Mouse (Mus musculus) natural killer cell, adult 2 months (primary cell): ENCODE results near the gene Htra2.

Experiments
- DNase-seq, 2 experiments: peaks; one replicate each; pipeline ENCODE4 v3.0.0; 2022; ENCODE audit warnings: low spot score in 2 of 2

Htra2 gene

GRCm38 (mm10) chr6:83070311-83071219 is 15.5 kb upstream of the Htra2 start:
- DNase-seq = peak in 1 of 2 experiments; percentile 44

- DNase-seq = no peak
Measured at GRCm38 (mm10) chr6:83070247-83070310, 15.0 kb upstream of the Htra2 start, which contains the start of gene Tlx2. TSS of gene Tlx2 (minus strand) at chr6:83070293.

- no peak for DNase-seq
Measured at GRCm38 (mm10) chr6:83069488-83070246, 14.6 kb upstream of the Htra2 start.

GRCm38 (mm10) chr6:83068706-83069487 is 13.8 kb upstream of the Htra2 start:
- no peak for DNase-seq

GRCm38 (mm10) chr6:83068221-83068620 is 13.1 kb upstream of the Htra2 start:
- no peak for DNase-seq

GRCm38 (mm10) chr6:83066441-83066840 is 11.4 kb upstream of the Htra2 start:
- no peak for DNase-seq

GRCm38 (mm10) chr6:83065995-83066394 is 10.9 kb upstream of the Htra2 start:
- peak in 1 of 2 experiments; percentile 26 for DNase-seq

GRCm38 (mm10) chr6:83058725-83059124 is 3.7 kb upstream of the Htra2 start:
- DNase-seq = no peak

- DNase-seq = no peak
Measured at GRCm38 (mm10) chr6:83057790-83058189, 2.7 kb upstream of the Htra2 start, which contains the start of gene Dqx1. TSS of gene Dqx1 (plus strand) at chr6:83057844.

GRCm38 (mm10) chr6:83054074-83054851 is 810 bp downstream of the Htra2 start, which contains the start of gene Aup1:
TSS of gene Aup1 (plus strand) at chr6:83054521.
- peak; percentile 93 to 96 for DNase-seq

GRCm38 (mm10) chr6:83053136-83053960 is 1.7 kb downstream of the Htra2 start:
- peak in 1 of 2 experiments; percentile 28 for DNase-seq

- no peak for DNase-seq
Measured at GRCm38 (mm10) chr6:83049367-83049766, 5.7 kb downstream of the Htra2 start.

GRCm38 (mm10) chr6:83044742-83045141 is 10.3 kb downstream of the Htra2 start:
- peak in 1 of 2 experiments; percentile 51 for DNase-seq

GRCm38 (mm10) chr6:83043993-83044392 is 11.1 kb downstream of the Htra2 start:
- DNase-seq = no peak

GRCm38 (mm10) chr6:83043561-83043960 is 11.5 kb downstream of the Htra2 start:
- no peak for DNase-seq

- DNase-seq = no peak
Measured at GRCm38 (mm10) chr6:83040601-83041000, 14.5 kb downstream of the Htra2 start.

- peak; percentile 94 to 95 for DNase-seq
Measured at GRCm38 (mm10) chr6:83038496-83039012, 16.5 kb downstream of the Htra2 start.

GRCm38 (mm10) chr6:83037188-83037587 is 17.9 kb downstream of the Htra2 start:
- no peak for DNase-seq

- DNase-seq = no peak
Measured at GRCm38 (mm10) chr6:83034463-83035055, 20.5 kb downstream of the Htra2 start.
